Mouse (Mus musculus) kidney, adult 2 months (tissue): ENCODE measurements around the gene Pnlip.

Experiments used
- CTCF ChIP-seq: fragments of 200-500 bp; conservative IDR thresholded peaks from 2 replicates; pipeline ENCODE4 v1.5.1; 2011; ENCODE audit warnings: low read depth, mild to moderate bottlenecking, control low read depth, low read length, moderate library complexity, mixed read lengths; ENCODE audit not compliant: insufficient read depth, insufficient read length
- POLR2A ChIP-seq: fragments of 200-500 bp; IDR thresholded peaks from one replicate; pipeline ENCODE4 v1.6.1; 2011; ENCODE audit warnings: low read depth, low read length, control low read depth

DNA sequence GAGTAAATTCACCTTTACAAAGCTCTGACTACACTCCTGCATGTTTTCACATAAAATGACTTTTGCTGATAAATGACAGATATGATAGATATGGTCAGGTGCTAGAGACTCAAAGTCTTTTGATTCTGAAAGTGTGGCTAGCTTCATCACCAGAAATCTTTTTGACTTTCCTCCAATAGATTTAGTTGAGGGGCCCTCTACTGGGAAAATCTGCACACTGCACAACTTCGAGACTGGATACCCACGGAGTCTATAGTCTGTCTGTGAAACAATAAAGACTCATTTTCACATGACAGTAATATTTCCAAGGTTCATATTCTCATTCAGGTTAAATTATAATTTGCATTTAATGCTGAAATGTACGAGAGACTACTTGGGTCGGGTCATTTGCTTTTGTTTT, 9.8 kb downstream of the Pnlip start:
- TF ChIP-seq POLR2A (no peak), CTCF (no peak)
